Mouse (Mus musculus) ES-CJ7 (cell line): ENCODE measurements around the gene Hyal4.
A peak's percentile ranks its signal among the peaks of the same experiment; 100 is the strongest.

Experiments
- DNase-seq: peaks from one replicate; pipeline ENCODE4 v3.0.0; 2011; ENCODE audit warnings: low read depth, low spot score

The Hyal4 gene

DNA sequence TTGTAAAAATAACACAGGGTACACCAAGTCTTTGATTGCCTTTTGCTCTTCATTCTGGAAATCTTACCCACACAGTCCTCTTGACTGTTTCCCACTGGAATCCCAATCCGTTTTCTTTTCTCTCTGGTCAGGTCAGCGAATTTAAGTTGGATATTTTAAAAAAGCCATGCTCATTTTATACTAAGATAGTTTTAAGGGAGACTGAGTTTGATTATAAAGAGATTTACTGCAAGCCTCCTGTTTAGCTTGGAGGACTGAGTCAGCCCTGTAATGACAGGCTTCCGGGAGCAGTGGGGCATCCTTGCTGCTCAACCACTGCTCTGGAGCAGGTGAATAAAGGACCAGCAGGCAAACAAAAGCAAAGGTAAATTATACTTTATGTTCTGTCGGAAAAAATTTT is at the start of gene Hyal4:
Gene Hyal4 (plus strand): TSS at position 301 of the 400 bp plus-strand sequence.
- no peak for DNase-seq

DNA sequence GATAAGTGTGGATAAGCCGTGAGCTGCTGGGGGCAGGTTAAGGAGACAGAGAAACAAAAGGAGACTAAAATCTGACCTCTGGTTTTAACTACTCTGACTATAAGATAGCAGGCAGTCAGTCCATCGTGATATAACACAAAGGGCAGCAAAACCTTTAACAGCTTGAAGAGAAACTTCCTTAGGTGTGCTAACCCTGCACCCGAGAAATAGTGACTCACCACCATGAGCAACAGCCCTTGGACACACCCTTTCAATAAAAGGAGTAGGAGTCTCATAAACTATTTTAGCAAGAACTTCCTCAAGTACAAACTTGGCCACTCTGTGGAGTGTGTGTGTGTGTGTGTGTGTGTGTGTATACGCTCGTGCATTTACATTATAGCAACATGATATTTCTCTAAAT is 41.0 kb upstream of the Hyal4 start:
- DNase-seq, result no peak

DNA sequence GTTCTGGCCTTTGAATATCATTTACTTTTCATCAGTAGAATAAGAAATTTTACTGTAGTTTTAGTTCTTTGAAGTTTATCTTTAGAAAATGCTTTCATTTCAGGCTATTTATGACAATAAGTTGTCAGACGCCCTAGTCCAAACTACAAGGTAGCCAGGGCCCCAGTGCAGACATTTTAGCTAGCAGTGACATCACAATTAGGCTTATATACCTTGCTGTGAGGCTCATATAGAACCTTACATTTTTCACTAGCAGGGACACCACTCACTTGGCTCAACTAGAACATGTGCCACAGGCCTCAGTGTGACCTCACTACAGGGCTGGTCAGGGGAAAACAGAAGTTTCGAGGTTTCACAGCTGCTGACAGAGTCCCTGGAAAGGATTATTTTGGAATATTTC is 40.6 kb upstream of the Hyal4 start:
- DNase-seq, result no peak

DNA sequence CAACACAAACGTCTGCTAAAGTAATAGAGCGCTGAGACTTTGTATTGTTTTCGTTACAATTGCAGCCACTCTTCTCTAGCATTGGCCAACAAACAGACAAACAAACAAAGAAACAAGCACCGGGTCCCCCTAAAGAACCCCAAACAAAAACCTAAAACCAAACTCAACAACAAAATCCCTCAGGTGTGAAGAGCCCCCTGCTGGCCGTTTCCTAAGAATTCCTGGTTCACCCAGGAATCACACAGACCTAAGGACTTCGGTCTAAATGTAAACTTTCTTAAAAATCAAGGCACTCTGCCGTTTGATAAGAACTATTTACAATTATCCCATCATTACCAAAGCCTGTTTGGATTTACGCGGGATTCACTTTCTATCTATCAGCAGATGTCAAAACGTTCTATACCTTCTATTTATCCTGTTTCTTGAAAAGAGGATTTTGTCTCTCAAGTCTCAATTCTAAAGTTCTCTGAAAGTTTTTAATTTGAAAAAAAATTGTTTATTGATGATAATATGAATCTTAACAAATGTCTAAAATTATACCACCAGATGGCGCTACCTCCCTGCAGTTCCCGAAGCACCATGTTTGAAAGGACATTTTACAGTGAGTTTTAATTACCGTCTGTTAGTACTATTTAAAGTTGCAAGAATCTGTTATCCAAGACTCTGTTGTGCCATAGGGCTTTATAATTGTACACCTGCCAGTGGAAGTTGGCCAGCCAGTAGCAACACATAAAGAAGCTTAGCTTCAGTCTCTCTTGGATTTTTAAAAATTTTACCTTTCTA is 26.6 kb upstream of the Hyal4 start:
- DNase-seq, result peak; percentile 49

DNA sequence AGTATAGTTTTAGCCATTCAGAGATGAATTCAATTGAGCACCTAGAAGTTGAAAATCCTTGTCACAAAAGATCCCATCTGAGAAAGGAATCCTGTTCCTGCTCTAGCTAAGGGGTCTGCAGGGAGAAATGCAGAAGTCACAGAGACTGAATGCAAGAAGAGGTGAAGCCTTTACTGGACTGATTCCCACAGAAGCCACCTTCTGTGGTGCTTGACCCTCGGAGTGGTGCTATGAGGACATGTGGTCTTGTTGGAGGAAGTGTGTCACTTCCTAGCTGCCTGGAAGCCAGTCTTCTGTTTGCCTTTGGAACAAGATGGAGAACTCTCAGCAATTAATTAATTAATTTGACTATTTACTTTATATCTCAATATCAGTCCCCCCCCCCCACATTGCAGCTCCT is 20.0 kb upstream of the Hyal4 start:
- DNase-seq, result no peak

DNA sequence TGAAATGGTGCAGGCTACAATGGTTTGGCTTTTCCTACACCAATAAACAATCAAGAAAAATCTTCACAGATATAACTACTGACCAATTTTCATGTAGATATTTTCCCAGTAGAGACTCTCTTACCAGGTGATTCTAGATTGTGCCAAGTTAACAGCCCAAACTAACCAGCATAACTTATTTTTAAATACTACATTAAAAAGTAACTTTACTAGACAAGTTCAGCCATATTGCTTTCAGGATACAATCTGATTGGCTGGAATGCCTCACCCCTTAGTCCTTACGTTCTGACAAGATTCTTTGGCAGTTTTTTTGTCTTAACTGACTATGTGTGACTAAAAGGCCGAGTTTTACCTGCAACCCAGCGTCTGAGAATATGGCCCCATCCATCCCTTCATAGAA is 15.2 kb upstream of the Hyal4 start, which contains the start of gene Hyal6:
Gene Hyal6 (plus strand): TSS at position 301 of the 400 bp plus-strand sequence.
- no peak for DNase-seq

DNA sequence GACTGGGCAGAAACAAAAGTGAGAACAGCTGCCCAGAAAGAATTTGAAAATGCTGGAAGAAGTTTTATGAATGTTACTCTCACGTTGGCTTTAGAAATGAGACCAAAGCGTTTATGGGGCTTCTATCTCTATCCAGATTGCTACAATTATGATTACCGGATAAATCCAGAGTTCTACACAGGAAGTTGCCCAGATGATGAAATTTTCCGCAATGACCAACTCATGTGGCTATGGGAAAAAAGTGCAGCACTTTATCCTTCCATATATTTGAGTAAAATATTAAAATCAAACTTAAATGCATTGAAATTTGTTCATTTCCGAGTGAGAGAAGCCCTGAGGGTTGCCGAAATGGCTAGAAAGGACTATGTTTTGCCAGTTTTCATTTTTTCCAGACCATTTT is 13.6 kb upstream of the Hyal4 start:
- DNase-seq, result no peak

DNA sequence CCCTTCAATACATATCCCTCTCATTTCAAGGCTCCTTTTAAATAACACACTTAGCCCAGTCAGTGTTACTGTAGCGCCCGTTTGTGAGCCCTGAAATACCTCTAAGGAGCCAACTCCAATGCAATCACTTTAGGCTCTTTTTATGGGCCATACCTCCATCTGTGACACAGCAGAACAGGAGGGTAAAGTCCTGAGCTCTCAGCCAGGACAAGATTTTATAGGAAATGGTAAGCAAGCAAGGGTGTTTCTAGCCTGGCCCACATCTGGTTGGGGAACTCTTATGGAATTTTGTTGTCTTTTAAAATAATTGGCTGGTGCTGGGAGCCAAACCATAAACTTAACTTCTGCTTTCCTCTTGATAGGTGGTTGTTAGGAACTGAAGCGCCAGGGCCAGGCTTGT is 11.2 kb downstream of the Hyal4 start:
- DNase-seq, result no peak

DNA sequence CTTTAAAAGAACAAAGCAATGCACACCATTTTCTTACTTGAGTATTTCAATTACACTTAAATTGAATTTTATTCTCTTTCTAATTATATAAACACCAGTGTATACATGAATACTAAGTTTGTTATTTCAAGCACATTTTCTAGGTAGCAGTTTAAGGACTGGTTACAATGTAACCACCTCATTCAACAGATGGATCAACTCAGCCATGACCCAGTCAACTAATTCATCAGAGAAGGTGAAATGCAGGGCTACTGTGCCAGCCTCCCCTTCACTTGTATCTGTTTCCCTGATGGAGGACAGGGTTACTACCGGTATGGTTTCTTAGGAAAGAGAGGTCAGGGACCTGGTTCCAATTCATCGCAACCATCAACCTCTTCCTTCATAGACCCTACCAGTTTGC is 18.1 kb downstream of the Hyal4 start:
- no peak for DNase-seq

DNA sequence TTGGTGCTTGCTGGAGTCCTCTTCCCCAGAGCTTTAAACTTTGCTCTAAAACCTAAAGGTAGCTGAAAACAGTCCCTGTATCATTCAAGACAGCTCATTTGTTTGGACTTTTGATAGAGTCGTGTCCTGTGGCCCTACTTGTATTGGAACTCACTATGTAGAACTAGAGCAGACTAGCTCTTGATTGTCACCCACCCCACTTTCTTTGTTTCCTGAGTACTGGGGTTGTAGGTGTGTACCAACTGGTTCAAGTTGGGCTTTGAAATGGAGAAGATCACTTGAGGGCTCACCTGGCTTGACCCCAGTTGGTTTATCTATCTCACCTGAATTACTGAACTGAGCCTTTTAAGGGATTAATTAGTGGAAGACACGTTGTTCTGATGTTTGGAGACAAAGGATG is 31.1 kb downstream of the Hyal4 start:
- DNase-seq, result peak; percentile 74

DNA sequence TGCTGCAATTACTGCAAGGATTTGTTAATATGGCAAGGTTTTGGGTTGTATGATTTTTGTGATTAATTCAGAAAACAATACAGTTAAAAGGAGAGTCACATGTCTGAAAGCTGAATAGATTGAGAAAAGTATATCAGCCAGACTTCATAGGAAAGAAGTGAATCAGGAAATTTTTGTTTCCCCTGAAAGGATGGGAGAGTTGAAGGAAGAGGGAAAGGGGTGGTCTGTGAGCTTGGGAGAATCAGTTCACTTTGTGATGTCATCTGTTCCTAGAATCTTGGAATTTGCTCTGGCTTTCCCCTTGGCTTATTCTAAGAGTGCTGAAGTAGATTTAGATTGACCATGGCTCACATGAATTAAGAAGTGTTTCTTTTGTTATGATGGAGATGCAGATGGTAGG is 42.8 kb downstream of the Hyal4 start, which contains the start of gene Spam1:
Gene Spam1 (plus strand): TSS at position 301 of the 400 bp plus-strand sequence.
- DNase-seq, result no peak
